Mouse (Mus musculus): Measurements from ENCODE around the gene Mob3b. TPM values are rescaled to one million over a fixed set of nuclear protein-coding genes. Genes with fewer than 3 reads are reported as not detected.
A peak's percentile ranks its signal among the peaks of the same experiment; 100 is the strongest.

The Mob3b gene
- polyA plus RNA-seq, 1 experiment from 2014 or later: 11.3 TPM

DNA sequence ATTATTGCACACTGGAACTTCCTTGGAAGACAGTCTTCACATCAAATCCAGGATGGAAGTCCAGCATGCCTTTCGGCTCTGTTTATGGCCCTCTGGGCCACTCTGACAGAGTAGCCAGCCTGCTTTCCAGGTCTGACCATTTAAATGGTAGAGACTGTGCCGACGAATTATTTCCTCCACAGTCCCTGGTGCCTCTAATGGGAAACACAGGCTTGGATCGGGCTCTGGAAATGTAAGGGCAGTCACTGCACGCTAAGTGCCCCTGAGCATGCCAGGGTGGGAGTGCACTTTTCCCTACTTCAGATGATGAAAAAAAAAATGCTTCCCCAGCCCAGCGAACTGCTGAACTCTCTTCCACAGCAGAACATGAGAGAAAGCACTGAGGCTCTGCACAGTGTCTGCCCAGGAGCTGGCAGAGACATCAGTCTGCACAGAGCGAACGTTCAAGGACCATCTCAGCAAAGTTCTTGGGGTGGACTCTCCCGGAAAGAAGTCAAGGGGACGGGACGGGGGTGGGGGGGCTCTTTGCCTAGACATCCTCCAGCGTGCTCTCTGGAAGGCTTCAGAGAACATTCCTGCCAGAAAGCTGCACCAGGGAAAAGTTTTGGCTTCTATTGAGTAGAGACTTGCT lies 13.7 kb downstream of the Mob3b start:
- H3K27ac ChIP-seq: no peak overlapping the region
- 77% methylated on average over 12 of the region's 12 CpGs for WGBS
- H3K36me3 ChIP-seq: no peaks in the 10 kb centered on the region
- H3K9me3 ChIP-seq (replicated peaks): no peaks in the 10 kb centered on the region
- no peak overlapping the region for H3K4me2 ChIP-seq (replicated peaks)
- H3K9ac ChIP-seq: no peak overlapping the region
- 0 out of 2 replicates have a peak, but pooled peaks cover 3% of the 10 kb centered on the region for H3K4me1 ChIP-seq
- no peak overlapping the region for H3K4me3 ChIP-seq
- ATAC-seq (ENCODE audit: low FRiP score): no peak
- H3K27me3 ChIP-seq: no peaks in the 10 kb centered on the region

DNA sequence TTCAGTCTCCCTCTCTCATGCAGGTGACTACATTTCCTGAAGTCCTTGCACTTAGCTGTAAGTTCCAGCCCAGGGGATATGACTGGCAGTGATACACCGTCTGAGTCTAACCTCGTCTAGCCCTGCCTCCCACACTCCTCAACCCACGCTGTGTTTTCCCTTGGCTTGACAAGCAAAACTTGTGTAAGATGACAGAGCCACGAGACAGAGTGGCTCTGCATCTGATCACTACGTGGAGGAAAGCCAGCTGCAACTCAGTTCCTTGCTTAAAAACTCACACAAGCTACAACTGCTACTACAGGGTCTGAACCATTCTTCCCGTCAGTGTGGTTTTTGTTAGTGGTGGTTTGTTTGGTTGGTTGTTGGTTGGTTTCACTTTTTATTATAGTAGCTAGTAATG lies 17.0 kb downstream of the Mob3b start:
- 90% methylated on average over 6 of the region's 6 CpGs for WGBS
- Histone ChIP-seq H3K36me3 (no peaks in the 10 kb centered on the region), H3K4me3 (no peak overlapping the region)

DNA sequence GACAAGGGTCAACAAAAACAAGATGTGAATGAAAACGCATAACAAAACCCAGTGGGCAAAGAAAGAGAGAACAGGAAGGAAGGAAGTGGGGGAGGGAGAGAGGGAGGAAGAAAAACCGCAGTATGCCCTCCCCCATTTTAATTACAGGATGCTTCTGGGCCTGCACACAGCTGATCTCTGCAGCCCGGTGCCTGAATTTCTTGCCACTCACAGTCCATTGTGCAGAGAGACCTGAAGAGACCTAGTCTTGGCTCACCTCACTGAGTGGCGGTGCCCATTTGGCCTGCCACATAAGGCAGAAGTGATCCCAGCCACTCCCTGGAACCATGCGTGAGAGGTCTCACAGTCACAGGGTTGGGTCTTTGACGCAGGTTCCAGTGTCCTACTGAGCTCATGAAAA lies 19.2 kb downstream of the Mob3b start:
- no peak overlapping the region for H3K4me2 ChIP-seq (replicated peaks)
- H3K27me3 ChIP-seq: no peaks in the 10 kb centered on the region
- peaks cover 6% of the 10 kb centered on the region; the same call in 1 of the 2 replicates for H3K4me1 ChIP-seq
- 39% methylated on average over 6 of the region's 6 CpGs for WGBS
- no peaks in the 10 kb centered on the region for H3K36me3 ChIP-seq
- H3K4me3 ChIP-seq: no peak overlapping the region
- H3K9me3 ChIP-seq (replicated peaks): no peaks in the 10 kb centered on the region
- H3K27ac ChIP-seq: no peak overlapping the region
- ATAC-seq (ENCODE audit: low FRiP score): no peak
- H3K9ac ChIP-seq: no peak overlapping the region

More for the DNA sequence above, 17.0 kb downstream of the Mob3b start:
- no peak for ATAC-seq (ENCODE audit: low FRiP score)
- Histone ChIP-seq H3K4me2 (replicated peaks) (no peak overlapping the region), H3K27me3 (no peaks in the 10 kb centered on the region), H3K4me1 (peaks cover 10% of the 10 kb centered on the region; the same call in 1 of the 2 replicates), H3K9ac (no peak overlapping the region), H3K27ac (no peak overlapping the region), H3K9me3 (replicated peaks) (no peaks in the 10 kb centered on the region)

DNA sequence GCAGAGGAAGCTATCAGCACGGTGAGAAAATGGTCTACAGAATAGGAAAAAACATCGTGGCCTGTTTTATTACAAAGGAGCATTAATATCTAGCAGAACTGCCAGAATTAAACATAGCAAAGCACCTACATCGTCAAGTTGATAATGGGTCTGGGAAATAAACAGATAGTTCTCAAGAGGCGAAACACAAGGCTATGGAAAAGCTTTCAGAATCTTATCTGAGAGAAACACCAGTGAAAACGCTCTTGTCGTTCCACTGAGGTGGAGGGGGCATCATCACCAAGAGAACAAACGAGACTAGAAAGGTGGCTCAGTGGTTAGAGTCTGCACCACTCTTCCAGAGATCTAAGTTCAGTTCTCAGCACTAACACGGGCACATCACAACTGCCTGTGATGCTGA lies 20.3 kb downstream of the Mob3b start:
- Histone ChIP-seq H3K9me3 (replicated peaks) (no peaks in the 10 kb centered on the region), H3K4me1 (peaks cover 6% of the 10 kb centered on the region; the same call in 1 of the 2 replicates), H3K27ac (no peak overlapping the region), H3K9ac (no peak overlapping the region), H3K36me3 (no peaks in the 10 kb centered on the region), H3K27me3 (no peaks in the 10 kb centered on the region), H3K4me3 (no peak overlapping the region), H3K4me2 (replicated peaks) (no peak overlapping the region)
- ATAC-seq (ENCODE audit: low FRiP score): no peak
- WGBS: 93% methylated on average over 8 of the region's 8 CpGs

DNA sequence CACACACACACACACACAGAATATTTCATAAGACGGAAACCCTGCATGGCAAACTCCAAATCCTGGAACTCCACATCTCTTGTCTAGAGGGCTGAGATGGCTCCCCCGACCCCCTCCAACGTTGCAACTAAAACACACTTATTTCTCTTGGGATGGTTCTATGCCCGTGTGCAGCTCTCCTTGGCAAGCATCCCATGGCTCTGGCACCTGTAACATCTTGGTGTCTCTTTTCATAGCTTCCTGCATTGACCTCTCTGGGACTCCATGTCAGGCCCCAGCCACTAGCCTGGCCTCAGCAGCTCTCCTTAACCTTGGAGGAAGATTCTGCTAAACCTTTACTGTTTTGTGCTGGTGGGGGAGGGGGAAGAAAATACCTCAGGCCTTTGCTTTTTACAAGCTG lies 21.5 kb downstream of the Mob3b start:
- no peak overlapping the region for H3K27ac ChIP-seq
- no peaks in the 10 kb centered on the region for H3K27me3 ChIP-seq
- H3K4me1 ChIP-seq: peaks cover 6% of the 10 kb centered on the region; the same call in 1 of the 2 replicates
- H3K9ac ChIP-seq: no peak overlapping the region
- no peak overlapping the region for H3K4me3 ChIP-seq
- no peaks in the 10 kb centered on the region for H3K9me3 ChIP-seq (replicated peaks)
- no peak overlapping the region for H3K4me2 ChIP-seq (replicated peaks)
- WGBS: 69% methylated on average over 4 of the region's 4 CpGs
- H3K36me3 ChIP-seq: no peaks in the 10 kb centered on the region
- ATAC-seq (ENCODE audit: low FRiP score): no peak

DNA sequence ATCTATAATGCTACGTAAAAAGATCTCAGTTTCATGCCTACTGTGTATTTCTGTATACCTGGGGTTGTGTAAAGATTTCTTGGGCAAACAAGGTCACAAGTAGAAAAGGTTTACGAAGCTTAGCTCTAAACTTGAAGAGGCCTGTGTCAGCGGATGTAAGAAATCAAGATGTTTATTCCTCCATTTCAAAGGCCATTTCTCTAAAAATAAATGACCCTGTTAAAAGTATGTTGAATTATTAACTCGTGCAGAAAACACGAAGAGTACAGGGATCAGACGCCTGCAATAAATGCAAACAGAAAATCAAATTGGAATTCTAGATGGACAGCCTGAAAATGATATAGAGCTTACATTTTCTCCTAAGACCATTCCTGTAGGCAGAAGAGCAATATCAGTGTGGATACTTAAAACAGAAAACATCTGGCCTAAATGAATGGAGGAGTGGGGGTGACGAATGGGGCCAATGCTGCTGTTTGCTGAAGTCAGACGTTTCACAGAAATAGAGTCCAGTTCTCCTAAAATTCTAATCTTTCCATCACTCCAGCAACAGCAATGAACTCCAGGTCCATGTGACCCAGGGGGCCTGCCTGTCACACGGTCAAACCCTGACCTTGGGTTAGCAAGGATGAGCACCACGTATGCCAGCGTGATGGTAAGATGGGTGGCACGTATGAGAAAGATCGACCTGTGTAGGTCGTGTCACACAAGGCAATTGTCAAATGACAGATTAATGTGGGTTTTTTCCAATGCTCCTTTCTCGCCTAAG lies 22.3 kb downstream of the Mob3b start:
- Histone ChIP-seq H3K9ac (no peak overlapping the region), H3K27ac (no peak overlapping the region), H3K27me3 (no peaks in the 10 kb centered on the region), H3K36me3 (no peaks in the 10 kb centered on the region), H3K4me1 (peaks cover 6% of the 10 kb centered on the region; the same call in 1 of the 2 replicates), H3K4me3 (no peak overlapping the region), H3K4me2 (replicated peaks) (no peak overlapping the region), H3K9me3 (replicated peaks) (no peaks in the 10 kb centered on the region)
- no peak for ATAC-seq (ENCODE audit: low FRiP score)
- WGBS: 83% methylated on average over 15 of the region's 15 CpGs

DNA sequence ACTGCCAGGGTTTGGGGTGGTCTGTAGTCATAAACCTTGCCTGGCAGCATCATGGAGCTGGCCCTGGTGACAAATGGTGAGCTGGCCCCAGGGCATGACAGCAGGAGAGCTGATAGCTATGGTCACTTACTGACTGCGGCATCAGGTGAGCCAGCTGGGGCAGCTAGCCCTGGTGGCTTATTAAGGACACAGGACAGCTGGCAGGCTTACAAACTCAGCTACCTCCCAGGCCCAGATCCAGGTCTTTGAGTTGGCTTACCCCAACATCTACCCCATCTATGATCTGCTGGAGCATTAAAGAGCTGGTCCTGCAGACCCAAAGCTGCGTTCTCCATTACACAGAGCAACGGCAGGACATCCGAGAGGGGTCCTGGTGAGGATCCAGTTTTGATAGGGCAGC lies 23.9 kb downstream of the Mob3b start:
- 0 out of 2 replicates have a peak, but pooled peaks have one; percentile 26 for ATAC-seq (ENCODE audit: low FRiP score)
- no peak overlapping the region for H3K27ac ChIP-seq
- H3K4me1 ChIP-seq: peaks cover 6% of the 10 kb centered on the region; the same call in 1 of the 2 replicates
- H3K36me3 ChIP-seq: no peaks in the 10 kb centered on the region
- no peak overlapping the region for H3K4me2 ChIP-seq (replicated peaks)
- no peaks in the 10 kb centered on the region for H3K9me3 ChIP-seq (replicated peaks)
- H3K4me3 ChIP-seq: no peak overlapping the region
- WGBS: 83% methylated on average over 4 of the region's 4 CpGs
- no peaks in the 10 kb centered on the region for H3K27me3 ChIP-seq
- no peak overlapping the region for H3K9ac ChIP-seq

DNA sequence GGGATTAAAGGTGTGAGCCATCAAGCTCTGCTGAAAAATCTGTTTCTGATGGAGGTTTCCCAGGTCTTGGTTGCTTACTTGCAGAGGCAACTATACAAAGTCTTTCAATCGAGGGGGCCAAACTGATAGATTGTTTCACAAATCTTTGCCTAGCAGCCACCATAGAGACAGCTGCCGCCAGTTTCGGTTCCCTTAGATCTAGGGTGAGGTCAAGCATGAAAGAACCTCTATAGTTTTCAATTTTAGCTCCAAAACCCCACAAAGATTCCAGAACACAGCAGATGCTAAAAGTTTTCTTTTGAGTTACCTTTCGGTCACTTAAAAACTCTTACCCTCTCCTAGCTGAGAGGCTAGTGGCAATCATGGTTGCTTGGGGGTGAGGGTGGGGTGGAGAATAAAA lies 25.7 kb downstream of the Mob3b start:
- no peaks in the 10 kb centered on the region for H3K27me3 ChIP-seq
- ATAC-seq (ENCODE audit: low FRiP score): no peak
- no peak overlapping the region for H3K27ac ChIP-seq

DNA sequence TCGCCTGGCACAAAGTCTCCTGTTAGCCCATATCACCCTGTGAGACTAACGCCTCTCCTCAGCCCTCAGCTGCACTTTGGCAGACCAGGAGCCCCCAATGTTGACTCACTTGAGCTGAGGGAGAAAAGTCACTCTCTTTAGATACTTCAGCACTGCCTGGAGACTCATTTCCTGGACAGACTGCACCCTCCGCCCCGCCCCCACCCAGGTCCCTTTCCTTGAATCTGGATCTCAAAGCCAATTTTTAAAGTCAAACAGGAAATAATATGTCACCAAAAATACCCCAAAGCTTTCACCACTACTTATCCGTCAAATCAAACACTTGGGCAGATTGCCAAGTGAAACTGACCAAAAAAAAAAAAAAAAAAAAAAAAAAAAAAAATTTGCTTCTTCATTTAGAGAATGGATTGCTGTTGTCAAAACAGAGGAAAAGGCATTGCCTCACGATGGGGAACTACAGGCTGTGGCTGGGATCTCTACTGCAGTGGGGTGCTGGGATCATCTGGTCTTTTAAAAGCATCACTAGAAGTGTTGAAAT lies 26.8 kb downstream of the Mob3b start:
- no peak for ATAC-seq (ENCODE audit: low FRiP score)
- H3K4me1 ChIP-seq: peaks cover 12% of the 10 kb centered on the region
- no peak overlapping the region for H3K4me2 ChIP-seq (replicated peaks)
- no peaks in the 10 kb centered on the region for H3K27me3 ChIP-seq
- no peaks in the 10 kb centered on the region for H3K9me3 ChIP-seq (replicated peaks)
- no peak overlapping the region for H3K27ac ChIP-seq
- no peak overlapping the region for H3K4me3 ChIP-seq
- 71% methylated on average over 6 of the region's 6 CpGs for WGBS
- no peak overlapping the region for H3K9ac ChIP-seq
- H3K36me3 ChIP-seq: no peaks in the 10 kb centered on the region

More for the DNA sequence above, 25.7 kb downstream of the Mob3b start:
- peaks cover 10% of the 10 kb centered on the region; the same call in 1 of the 2 replicates for H3K4me1 ChIP-seq
- no peaks in the 10 kb centered on the region for H3K9me3 ChIP-seq (replicated peaks)
- no peak overlapping the region for H3K9ac ChIP-seq
- no peaks in the 10 kb centered on the region for H3K36me3 ChIP-seq
- H3K4me2 ChIP-seq (replicated peaks): no peak overlapping the region
- no peak overlapping the region for H3K4me3 ChIP-seq
- WGBS: 62% methylated on average over 4 of the region's 4 CpGs

DNA sequence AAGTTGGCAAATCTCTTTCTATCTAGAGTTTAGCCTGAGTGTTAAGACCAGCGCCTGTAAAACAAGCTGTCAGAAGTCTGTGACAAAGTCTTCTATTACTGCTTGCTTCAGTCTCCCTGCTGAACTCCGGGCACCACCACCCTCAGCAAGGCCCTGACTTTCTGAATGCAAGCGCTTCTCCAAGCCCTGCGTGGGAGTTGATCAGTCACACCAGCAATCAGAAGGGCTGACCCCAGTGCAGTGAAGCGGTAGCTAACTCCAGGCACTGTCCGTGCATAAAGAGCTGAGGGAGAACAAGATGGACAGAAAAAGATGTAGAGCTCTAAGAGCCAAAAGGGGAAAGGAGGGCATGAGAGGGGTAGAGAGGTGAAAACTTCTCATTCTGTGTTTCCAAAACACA lies 29.5 kb downstream of the Mob3b start:
- no peak for ATAC-seq (ENCODE audit: low FRiP score)
- H3K4me1 ChIP-seq: peaks cover 28% of the 10 kb centered on the region
- no peaks in the 10 kb centered on the region for H3K36me3 ChIP-seq
- no peak overlapping the region for H3K27ac ChIP-seq
- H3K27me3 ChIP-seq: no peaks in the 10 kb centered on the region
- H3K9me3 ChIP-seq (replicated peaks): no peaks in the 10 kb centered on the region
- H3K4me3 ChIP-seq: no peak overlapping the region
- H3K9ac ChIP-seq: no peak overlapping the region
- H3K4me2 ChIP-seq (replicated peaks): no peak overlapping the region
- WGBS: 36% methylated on average over 6 of the region's 6 CpGs

DNA sequence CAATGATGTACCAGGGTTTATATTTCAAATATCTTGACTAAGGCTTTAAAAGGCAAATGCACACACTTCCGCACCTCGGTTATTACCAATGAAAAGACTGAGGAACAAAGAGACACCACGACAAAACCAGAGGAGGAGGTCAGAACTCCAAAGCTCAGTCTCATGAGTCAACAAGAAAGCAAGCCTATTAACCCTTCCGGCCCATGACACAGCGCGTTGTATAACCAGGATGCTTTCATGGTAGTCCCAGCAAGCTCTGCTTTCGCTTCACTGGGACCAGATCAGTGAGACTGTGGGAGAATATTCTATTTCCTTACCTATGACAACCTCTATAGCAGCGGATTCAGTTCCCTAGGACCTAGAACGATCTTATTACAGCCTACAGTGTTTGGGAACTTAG lies 30.5 kb downstream of the Mob3b start:
- Histone ChIP-seq H3K9me3 (replicated peaks) (no peaks in the 10 kb centered on the region), H3K4me3 (no peak overlapping the region), H3K9ac (no peak overlapping the region), H3K27ac (no peak overlapping the region), H3K4me1 (peaks cover 37% of the 10 kb centered on the region), H3K36me3 (no peaks in the 10 kb centered on the region), H3K27me3 (no peaks in the 10 kb centered on the region), H3K4me2 (replicated peaks) (no peak overlapping the region)
- 54% methylated on average over 9 of the region's 9 CpGs for WGBS
- no peak for ATAC-seq (ENCODE audit: low FRiP score)

DNA sequence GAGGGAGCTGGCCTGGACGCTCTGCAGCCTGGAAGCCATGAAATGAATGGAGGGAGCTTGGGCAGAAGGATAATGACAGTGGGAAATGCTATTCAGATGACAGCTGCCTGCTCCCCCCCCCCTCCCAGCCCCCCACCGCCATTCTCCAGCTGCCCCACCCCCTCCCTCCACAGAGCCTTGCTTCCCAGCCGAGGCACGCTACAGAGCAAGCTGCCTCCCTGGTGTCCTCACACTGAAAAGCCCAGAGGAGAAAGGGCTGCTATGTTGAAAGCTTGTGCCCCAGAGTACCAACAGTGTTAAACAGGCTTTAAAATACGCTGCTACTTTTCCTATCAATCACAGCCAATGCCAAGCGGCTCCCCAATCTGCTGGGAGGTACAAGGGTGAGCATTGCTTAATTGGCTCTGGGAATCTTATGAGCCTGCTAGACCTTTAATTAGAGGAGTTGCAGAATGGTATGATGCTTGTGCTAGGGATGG lies 31.9 kb downstream of the Mob3b start:
- no peaks in the 10 kb centered on the region for H3K27me3 ChIP-seq
- no peaks in the 10 kb centered on the region for H3K36me3 ChIP-seq
- 4% methylated on average over 5 of the region's 6 CpGs for WGBS
- peak overlapping the region; percentile 50 for H3K27ac ChIP-seq
- H3K9me3 ChIP-seq (replicated peaks): no peaks in the 10 kb centered on the region
- no peak overlapping the region for H3K9ac ChIP-seq
- peak overlapping the region; percentile 22; the same call in 1 of the 2 replicates for H3K4me2 ChIP-seq (replicated peaks)
- peak; percentile 95 for ATAC-seq (ENCODE audit: low FRiP score)
- H3K4me3 ChIP-seq: no peak overlapping the region
- peaks cover 42% of the 10 kb centered on the region for H3K4me1 ChIP-seq

All from hindbrain, embryonic 12.5 days (tissue).